Mouse (Mus musculus) brain, embryonic 14.5 days (tissue): ENCODE measurements around the gene Gatad2a.

Source experiments
- CTCF ChIP-seq: fragments of 200-500 bp; IDR thresholded peaks from 2 replicates; pipeline ENCODE4 v1.5.1; 2012; ENCODE audit warnings: inconsistent platforms, mild to moderate bottlenecking, moderate library complexity, borderline replicate concordance; ENCODE audit not compliant: insufficient read depth, insufficient read length; ENCODE audit errors: extremely low read depth
- POLR2A ChIP-seq: fragments of 200-500 bp; IDR thresholded peaks from 2 replicates; pipeline ENCODE4 v1.6.1; 2012; ENCODE audit warnings: mild to moderate bottlenecking, inconsistent platforms, borderline replicate concordance; ENCODE audit not compliant: poor library complexity, insufficient read depth, insufficient read length, severe bottlenecking; ENCODE audit errors: extremely low read depth

GRCm38 (mm10) chr8:69912478-69913074 lies 83.6 kb downstream of the Gatad2a start:
- TF ChIP-seq POLR2A, result no peak
- no peak for TF ChIP-seq CTCF
